26 mouse cellular contexts compared by ENCODE assay signal in genomic region chr10:76988586-76988985, GRCm38 (mm10).
"Had no signal": no experiment of that assay in that cellular context is flagged by ENCODE, and none has a peak within 500 bp of the region (broad histone marks: within the 10 kb centered on the region; RNA-seq: fewer than 3 reads in every experiment).

No protein-coding gene starts in this region.

- DNase-seq: cerebellum, adult 8-10 months; cerebellum, adult 9-10 months; cerebellum, adult 9-11 months; cerebellum, postnatal 10 days; cerebellum, postnatal 14 days; cerebellum, postnatal 36 days; embryo, embryonic 11 days; forebrain, postnatal 0 days; gastrocnemius, adult 2 months; gastrocnemius, postnatal 10 days; gastrocnemius, postnatal 14 days; gastrocnemius, postnatal 25 days; gastrocnemius, postnatal 36 days; heart, adult 18-20 months; heart, adult 2 months had no signal

- H3K27ac ChIP-seq: embryonic facial prominence, embryonic 10.5 days; embryonic facial prominence, embryonic 12.5 days; embryonic facial prominence, embryonic 13.5 days; embryonic facial prominence, embryonic 15.5 days; forebrain, embryonic 10.5 days; forebrain, embryonic 12.5 days; forebrain, embryonic 13.5 days; forebrain, embryonic 15.5 days; gastrocnemius, adult 2 months; heart, adult 2 months had no signal

- H3K4me3 ChIP-seq: embryonic facial prominence, embryonic 10.5 days; embryonic facial prominence, embryonic 12.5 days; embryonic facial prominence, embryonic 13.5 days; embryonic facial prominence, embryonic 15.5 days; erythroblast, embryonic 14.5 days; forebrain, embryonic 10.5 days; forebrain, embryonic 12.5 days; forebrain, embryonic 13.5 days; forebrain, embryonic 15.5 days; gastrocnemius, adult 2 months; heart, adult 2 months had no signal

- H3K4me2 ChIP-seq: embryonic facial prominence, embryonic 12.5 days; embryonic facial prominence, embryonic 13.5 days; embryonic facial prominence, embryonic 15.5 days; forebrain, embryonic 12.5 days; forebrain, embryonic 13.5 days; forebrain, embryonic 15.5 days had no signal

- ATAC-seq: forebrain, embryonic 13.5 days; forebrain, embryonic 14.5 days; forebrain, embryonic 15.5 days; forebrain, embryonic 16.5 days; forebrain, postnatal 0 days had no signal

- H3K36me3 ChIP-seq: embryonic facial prominence, embryonic 10.5 days; embryonic facial prominence, embryonic 12.5 days; embryonic facial prominence, embryonic 13.5 days; embryonic facial prominence, embryonic 15.5 days; forebrain, embryonic 10.5 days; forebrain, embryonic 12.5 days; forebrain, embryonic 15.5 days had no signal

- H3K9ac ChIP-seq: embryonic facial prominence, embryonic 12.5 days; embryonic facial prominence, embryonic 13.5 days; embryonic facial prominence, embryonic 15.5 days; forebrain, embryonic 12.5 days; forebrain, embryonic 13.5 days; forebrain, embryonic 15.5 days; forebrain, postnatal 0 days had no signal

- H3K9me3 ChIP-seq: embryonic facial prominence, embryonic 10.5 days; embryonic facial prominence, embryonic 12.5 days; embryonic facial prominence, embryonic 13.5 days; embryonic facial prominence, embryonic 15.5 days; forebrain, embryonic 10.5 days; forebrain, embryonic 12.5 days; forebrain, embryonic 13.5 days; forebrain, embryonic 15.5 days had no signal

- H3K4me1 ChIP-seq: embryonic facial prominence, embryonic 15.5 days; forebrain, embryonic 12.5 days; forebrain, embryonic 13.5 days; forebrain, embryonic 15.5 days had no signal

- H3K27me3 ChIP-seq: embryonic facial prominence, embryonic 12.5 days; embryonic facial prominence, embryonic 13.5 days; embryonic facial prominence, embryonic 15.5 days; forebrain, embryonic 13.5 days; forebrain, embryonic 15.5 days had no signal
